Mouse (Mus musculus) bone marrow macrophage, adult 2 months (primary cell): ENCODE results near the gene Klhdc8b.

Experiments
- CTCF ChIP-seq: IDR thresholded peaks from 2 replicates; pipeline ENCODE4 v1.5.1; 2012; ENCODE audit warnings: low read depth, mild to moderate bottlenecking, low read length, moderate library complexity
- POLR2A ChIP-seq: IDR thresholded peaks from 2 replicates; pipeline ENCODE4 v1.6.1; 2012; ENCODE audit warnings: mild to moderate bottlenecking, low read depth, low read length, borderline replicate concordance

GRCm38 (mm10) chr9:108452911-108453310 is 8.5 kb downstream of the Klhdc8b start:
- TF ChIP-seq CTCF = no peak
- no peak for TF ChIP-seq POLR2A
